Mouse (Mus musculus) cerebellum, postnatal 10 days (tissue): ENCODE data around the gene Zfp341.
A peak's percentile ranks its signal among the peaks of the same experiment; 100 is the strongest.

Experiments used
- DNase-seq, 2 experiments: peaks; one replicate each; pipeline ENCODE4 v3.0.0; 2021; ENCODE audit warnings: mixed read lengths in 2 of 2

Zfp341 gene

GRCm38 (mm10) chr2:154613118-154614115 lies at the start of gene Zfp341, which contains the start of gene 4930519P11Rik:
Gene Zfp341 (plus strand): TSS chr2:154613297.
Gene 4930519P11Rik (minus strand): TSS chr2:154613437.
- DNase-seq: peak; percentile 96

- DNase-seq: no peak
Observed at GRCm38 (mm10) chr2:154563612-154564170, 49.4 kb upstream of the Zfp341 start.

GRCm38 (mm10) chr2:154565562-154565961 lies 47.5 kb upstream of the Zfp341 start:
- DNase-seq: peak; percentile 92

- DNase-seq: no peak
Observed at GRCm38 (mm10) chr2:154566641-154567040, 46.5 kb upstream of the Zfp341 start.

- no peak for DNase-seq
Observed at GRCm38 (mm10) chr2:154567766-154568165, 45.3 kb upstream of the Zfp341 start.

- DNase-seq: peak; percentile 71 to 83
Observed at GRCm38 (mm10) chr2:154568329-154569070, 44.6 kb upstream of the Zfp341 start.

GRCm38 (mm10) chr2:154569071-154569748 lies 43.9 kb upstream of the Zfp341 start:
- peak; percentile 69 to 78 for DNase-seq

GRCm38 (mm10) chr2:154569836-154570286 lies 43.2 kb upstream of the Zfp341 start, which contains the start of gene E2f1:
Gene E2f1 (minus strand): TSS chr2:154569892.
- DNase-seq: peak; percentile 97 to 99

- DNase-seq: no peak
Observed at GRCm38 (mm10) chr2:154570666-154571065, 42.4 kb upstream of the Zfp341 start.

GRCm38 (mm10) chr2:154571266-154571665 lies 41.8 kb upstream of the Zfp341 start:
- DNase-seq: no peak

GRCm38 (mm10) chr2:154571976-154572375 lies 41.1 kb upstream of the Zfp341 start:
- no peak for DNase-seq

GRCm38 (mm10) chr2:154572996-154573395 lies 40.1 kb upstream of the Zfp341 start:
- peak; percentile 57 to 75 for DNase-seq

GRCm38 (mm10) chr2:154574271-154574670 lies 38.8 kb upstream of the Zfp341 start:
- DNase-seq: peak; percentile 49 to 68

GRCm38 (mm10) chr2:154576876-154577743 lies 36.0 kb upstream of the Zfp341 start:
- peak in 1 of 2 experiments; percentile 58 for DNase-seq

- no peak for DNase-seq
Observed at GRCm38 (mm10) chr2:154577744-154578067, 35.4 kb upstream of the Zfp341 start.

GRCm38 (mm10) chr2:154580586-154580985 lies 32.5 kb upstream of the Zfp341 start:
- peak in 1 of 2 experiments; percentile 37 for DNase-seq

GRCm38 (mm10) chr2:154581421-154581820 lies 31.7 kb upstream of the Zfp341 start:
- no peak for DNase-seq

- peak; percentile 90 to 94 for DNase-seq
Observed at GRCm38 (mm10) chr2:154583906-154584872, 28.9 kb upstream of the Zfp341 start.

- DNase-seq: peak; percentile 81 to 82
Observed at GRCm38 (mm10) chr2:154584931-154585601, 28.0 kb upstream of the Zfp341 start.
